Mouse (Mus musculus): ENCODE measurements around the gene Ssr2. TPM values are rescaled to one million over a fixed set of nuclear protein-coding genes. Genes with fewer than 3 reads are reported as not detected.
"Not testable (repeated sequence)": the region's sequence is repeated elsewhere in the genome, so short reads cannot be mapped to it uniquely, and the experiment has no call there.

Ssr2 gene
- total RNA-seq, 2 experiments from 2014 or later, result 80.7 to 93.3 TPM

DNA sequence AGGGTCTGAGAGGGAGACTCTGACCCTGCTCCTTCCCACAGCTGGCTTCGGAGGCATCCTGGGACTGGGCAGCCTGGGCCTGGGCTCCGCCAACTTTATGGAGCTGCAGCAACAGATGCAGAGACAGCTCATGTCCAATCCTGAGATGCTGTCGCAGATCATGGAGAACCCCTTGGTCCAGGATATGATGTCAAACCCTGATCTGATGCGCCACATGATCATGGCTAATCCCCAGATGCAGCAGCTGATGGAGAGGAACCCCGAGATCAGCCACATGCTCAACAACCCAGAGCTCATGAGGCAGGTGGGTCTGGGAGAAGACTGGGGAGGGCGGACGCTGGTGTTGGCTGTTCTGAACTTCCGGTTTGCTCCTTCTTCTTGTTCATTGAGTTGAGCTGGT lies 19.1 kb upstream of the Ssr2 start:
- intact Hi-C loops (cut with DNase I), result loop anchor here (10.0 kb wide), 1 partner anchor 618 kb away; the partner anchor contains the start of gene Scamp3

DNA sequence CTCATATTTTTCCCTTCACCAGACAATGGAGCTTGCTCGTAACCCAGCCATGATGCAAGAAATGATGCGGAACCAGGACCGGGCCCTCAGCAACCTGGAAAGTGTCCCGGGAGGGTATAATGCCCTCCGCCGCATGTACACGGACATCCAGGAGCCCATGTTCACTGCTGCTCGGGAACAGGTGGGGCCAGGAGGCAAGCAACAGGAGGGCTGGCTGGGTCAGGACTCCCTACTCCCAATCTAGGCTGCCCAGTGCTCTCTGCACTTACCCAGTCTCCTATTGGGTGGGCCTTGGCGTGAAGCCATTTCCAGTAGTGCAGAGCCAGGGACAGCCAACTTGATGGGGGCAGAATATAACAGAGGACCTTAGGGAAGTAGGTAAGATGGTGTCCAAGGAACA lies 16.1 kb upstream of the Ssr2 start:
- intact Hi-C loops (cut with DNase I), result loop anchor here (10.0 kb wide), 1 partner anchor 615 kb away; the partner anchor contains the start of gene Scamp3

More for the DNA sequence above, 19.1 kb upstream of the Ssr2 start:
- DNase-seq (ENCODE audit: low spot score), result no peak

DNA sequence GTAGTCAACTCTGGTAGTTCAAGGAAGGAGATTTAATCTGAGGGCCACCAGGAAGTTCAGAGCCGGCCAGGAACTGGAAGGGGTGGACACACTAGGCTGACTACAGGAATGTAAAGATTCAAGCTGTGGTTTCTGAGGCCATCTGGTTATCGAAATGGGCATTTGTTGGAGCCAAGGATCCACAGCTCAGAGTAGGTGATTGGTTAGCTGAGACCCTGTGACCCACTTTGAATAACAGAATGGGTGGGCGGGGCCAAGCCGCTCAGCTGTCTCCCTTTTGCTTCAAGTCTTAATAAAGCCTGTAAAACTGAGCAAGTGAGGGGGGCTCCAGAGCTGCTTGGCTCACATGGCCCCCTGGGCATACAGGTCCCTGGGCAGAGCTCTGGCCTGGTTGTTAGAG lies 13.7 kb upstream of the Ssr2 start:
- intact Hi-C loops (cut with DNase I), result no loop called here
- no peak for DNase-seq (ENCODE audit: low spot score)

More for the DNA sequence above, 16.1 kb upstream of the Ssr2 start:
- DNase-seq (ENCODE audit: low spot score), result no peak

DNA sequence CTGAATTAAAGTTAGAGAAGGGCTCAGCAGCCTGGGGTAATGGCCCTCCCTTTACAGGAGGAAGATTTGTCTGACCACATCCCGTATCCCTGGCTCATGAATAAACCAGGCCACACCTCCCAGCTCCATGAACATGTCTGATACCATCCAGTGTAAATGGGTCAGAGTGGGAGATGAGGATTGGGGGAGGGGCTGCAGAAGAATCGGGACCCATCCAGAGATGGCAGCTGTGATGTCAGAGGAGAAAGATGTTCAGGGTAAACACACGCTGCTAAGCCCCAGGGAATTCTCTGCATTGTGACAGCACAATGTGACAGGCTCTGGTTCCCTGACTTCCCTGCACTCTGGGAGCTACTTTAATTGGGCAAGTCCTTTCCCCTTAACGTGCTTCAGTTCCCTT lies 12.2 kb upstream of the Ssr2 start:
- intact Hi-C loops (cut with DNase I), result no loop called here

DNA sequence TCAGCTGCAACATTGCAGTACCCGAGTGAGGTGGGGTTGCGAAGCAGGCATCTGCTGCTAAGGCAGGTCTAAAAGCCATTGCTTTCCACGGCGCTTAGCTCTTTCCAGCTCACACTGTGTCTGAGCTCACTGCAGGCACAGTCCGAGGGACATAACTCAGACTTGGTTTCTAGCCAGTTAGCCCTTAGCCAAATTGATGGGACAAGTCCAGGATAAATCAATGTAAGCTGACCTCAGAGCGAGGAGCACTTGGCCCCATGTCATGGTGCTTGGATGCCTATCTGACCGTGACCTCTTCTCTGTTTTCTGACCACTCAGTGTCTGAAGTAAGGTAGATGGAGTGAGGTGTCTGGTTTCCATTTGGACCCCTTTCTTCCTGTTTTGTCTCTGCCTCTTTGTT lies 11.7 kb upstream of the Ssr2 start:
- intact Hi-C loops (cut with DNase I), result no loop called here
- DNase-seq (ENCODE audit: low spot score), result no peak

More for the DNA sequence above, 12.2 kb upstream of the Ssr2 start:
- no peak for DNase-seq (ENCODE audit: low spot score)

DNA sequence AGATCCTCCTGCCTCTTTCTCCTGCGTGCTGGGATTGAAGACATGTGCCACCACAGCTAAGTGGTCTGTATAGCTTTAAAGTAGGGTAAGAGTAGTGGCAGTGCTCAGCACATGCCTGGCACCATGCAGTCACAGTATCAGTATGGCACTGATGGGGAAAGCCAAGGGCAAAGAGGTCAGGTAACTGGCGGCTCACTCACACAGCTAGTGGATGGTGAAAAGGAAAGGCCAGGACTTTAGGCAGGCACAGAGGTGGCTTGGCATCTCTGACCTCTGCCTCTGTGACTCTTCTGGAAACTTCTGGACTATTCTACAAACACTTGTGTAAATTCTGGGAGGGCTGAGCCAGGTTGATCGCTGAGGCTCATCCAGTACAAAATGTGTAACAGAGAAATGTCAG lies 9.6 kb upstream of the Ssr2 start:
- DNase-seq (ENCODE audit: low spot score), result no peak
- intact Hi-C loops (cut with DNase I), result no loop called here

DNA sequence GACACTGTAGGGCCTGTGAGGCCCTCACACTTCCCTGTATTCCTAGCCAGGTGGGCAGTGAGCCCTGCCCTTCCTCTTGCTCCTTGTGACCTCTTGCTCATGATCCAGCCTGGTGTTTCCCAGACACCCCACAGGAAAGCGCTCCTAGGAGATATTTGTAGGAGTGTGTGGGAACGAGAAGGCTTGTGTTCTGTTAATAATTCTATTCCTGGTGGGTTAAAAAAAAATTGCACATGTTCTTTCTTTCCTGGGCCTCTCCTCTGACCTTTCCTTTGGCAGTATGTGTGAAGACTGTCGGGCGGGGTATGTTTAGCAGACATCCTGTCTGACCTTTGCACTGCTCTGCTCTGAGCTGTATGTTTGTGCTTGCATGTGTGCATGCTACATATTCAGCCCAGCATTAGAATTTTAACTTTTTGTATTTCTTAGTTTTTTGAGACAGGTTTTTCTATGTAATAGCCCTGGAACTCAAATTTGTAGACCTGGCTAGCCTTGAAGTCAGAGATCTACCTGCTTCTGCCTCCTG lies 9.1 kb upstream of the Ssr2 start:
- no peak for DNase-seq (ENCODE audit: low spot score)
- intact Hi-C loops (cut with DNase I), result no loop called here

DNA sequence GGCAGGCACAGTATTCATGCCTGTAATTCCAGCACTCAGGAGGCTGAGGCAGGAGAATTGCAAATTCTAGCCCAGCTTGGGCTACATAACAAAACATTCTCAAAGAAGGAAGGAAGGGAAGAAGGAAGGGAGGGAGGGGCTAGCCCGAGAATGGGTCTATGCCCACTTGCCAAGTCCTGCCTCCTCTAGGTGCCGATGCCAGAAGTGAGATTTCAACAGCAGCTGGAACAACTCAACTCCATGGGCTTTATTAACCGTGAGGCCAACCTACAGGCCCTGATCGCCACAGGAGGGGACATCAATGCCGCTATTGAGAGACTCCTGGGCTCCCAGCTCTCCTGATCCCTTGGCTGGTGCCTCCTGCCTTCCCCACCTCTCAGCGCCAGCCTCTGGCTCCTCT lies 7.8 kb upstream of the Ssr2 start:
- intact Hi-C loops (cut with DNase I), result no loop called here

DNA sequence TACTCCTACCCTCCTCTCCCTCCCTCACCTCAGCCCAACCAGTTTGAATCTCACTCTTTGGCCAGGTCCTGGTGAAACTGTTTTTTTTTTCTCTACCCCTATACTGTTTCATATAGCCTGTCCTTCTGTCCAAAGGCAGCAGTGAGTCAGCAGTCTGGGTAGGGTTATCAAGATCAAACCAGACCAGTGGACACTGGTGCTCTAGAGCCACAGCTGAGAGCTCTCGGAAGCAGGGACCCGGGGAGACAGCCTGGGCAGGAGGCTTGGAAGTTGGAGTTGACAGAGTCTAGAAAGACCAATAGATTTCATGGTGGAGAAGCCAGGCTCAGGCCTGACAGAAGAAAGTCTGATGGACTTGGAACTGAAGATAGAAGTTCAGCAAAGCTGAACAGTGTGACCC lies 7.1 kb upstream of the Ssr2 start:
- no peak for DNase-seq (ENCODE audit: low spot score)
- intact Hi-C loops (cut with DNase I), result no loop called here

More for the DNA sequence above, 7.8 kb upstream of the Ssr2 start:
- DNase-seq (ENCODE audit: low spot score), result no peak

DNA sequence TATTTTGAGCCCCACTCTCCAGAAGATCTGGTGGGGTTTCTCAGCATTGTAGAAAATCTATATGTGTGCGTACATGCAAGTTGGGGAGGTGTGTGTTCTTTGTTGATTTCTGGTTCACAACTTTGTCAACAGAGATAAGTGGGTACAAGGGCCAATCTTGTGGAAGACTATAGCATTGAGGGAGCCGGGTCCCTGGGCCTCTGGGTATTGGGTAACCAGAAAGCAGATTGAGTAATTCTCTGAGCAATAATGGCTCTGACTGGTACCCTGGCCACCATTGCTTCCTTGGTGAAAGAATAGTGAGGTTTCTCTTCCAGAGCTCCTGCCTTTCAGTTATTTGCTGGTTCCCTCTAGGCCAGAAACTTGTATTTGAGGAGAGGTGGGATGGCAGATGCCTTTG lies 6.6 kb upstream of the Ssr2 start:
- no peak for DNase-seq (ENCODE audit: low spot score)
- intact Hi-C loops (cut with DNase I), result no loop called here

DNA sequence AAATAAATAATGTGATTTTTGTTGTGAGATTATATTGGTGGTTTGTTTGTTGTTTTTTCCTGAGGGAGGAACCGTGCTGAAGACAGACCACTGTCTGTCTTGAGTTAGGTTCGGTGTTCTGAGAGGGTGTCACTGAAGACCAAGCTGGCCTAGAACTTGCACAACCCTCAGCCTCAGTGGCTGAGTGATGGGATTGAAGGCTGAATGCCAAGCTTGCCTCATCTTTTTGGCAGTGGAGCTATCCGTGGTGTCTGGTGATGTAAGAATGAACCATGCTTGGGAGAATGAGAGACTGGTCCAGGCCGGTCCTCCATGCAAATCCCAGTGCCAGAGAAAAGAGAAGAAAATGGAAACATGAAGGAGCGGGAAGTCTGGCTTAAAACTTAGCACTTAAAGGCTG lies 6.0 kb upstream of the Ssr2 start:
- intact Hi-C loops (cut with DNase I), result no loop called here
- no peak for DNase-seq (ENCODE audit: low spot score)

DNA sequence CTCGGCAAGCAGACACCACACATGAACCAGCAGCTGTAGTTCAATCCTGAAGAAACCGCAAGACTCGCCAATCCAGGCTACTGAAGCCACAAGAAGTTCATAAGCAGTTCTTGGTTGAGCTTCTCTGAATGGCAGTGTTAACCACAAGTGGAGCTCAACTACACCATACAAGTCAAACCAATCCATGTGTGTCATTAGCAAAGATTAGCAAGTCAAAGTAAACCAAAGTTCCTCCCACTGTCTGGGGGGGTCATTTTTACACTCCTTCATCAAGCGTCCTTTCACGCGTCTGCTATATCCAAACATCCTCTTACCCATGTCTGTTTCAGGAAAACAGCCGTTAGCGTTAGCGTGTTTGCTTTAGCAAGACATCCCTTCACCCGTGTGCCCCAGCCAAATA lies 5.3 kb upstream of the Ssr2 start:
- intact Hi-C loops (cut with DNase I), result no loop called here
- DNase-seq (ENCODE audit: low spot score), result no peak

DNA sequence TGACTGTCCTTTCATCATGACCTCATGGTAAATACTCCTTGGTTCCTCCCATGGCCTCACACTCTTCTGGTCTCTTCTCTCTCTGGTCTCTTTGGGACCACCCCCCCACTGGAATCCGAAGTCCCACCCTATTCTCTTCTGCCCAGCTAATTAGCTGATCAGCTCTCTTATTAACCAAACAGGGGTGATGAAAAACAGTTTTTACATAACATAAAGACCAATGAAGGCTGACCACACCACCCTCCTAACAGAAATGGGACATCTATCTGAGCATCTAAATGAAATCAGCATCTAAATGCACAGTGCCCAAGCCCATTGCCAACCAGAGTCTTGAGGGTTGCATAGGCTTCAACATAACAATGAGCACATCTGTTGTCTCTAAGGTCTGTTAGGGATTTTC lies 3.8 kb upstream of the Ssr2 start:
- intact Hi-C loops (cut with DNase I), result no loop called here
- no peak for DNase-seq (ENCODE audit: low spot score)

DNA sequence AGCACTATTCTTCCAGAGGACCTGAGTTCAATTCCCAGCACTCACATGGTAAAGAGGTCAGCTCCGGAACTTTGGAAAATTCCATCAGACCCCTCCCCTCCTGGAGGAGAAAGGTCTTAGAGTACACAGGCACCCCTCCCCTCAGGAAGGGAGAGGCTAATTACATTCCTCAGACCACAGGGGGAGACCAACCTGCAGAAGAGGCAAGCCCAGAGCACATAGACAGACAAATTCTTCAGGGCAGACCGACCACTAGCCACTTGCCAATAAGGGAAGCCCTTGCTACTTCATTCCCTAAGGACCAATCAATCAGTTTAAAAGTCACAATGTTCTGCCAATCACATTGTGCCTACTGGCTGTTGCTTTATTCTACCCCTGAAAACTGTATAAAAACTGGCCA lies 2.8 kb upstream of the Ssr2 start:
- intact Hi-C loops (cut with DNase I), result no loop called here
- no peak for DNase-seq (ENCODE audit: low spot score)

DNA sequence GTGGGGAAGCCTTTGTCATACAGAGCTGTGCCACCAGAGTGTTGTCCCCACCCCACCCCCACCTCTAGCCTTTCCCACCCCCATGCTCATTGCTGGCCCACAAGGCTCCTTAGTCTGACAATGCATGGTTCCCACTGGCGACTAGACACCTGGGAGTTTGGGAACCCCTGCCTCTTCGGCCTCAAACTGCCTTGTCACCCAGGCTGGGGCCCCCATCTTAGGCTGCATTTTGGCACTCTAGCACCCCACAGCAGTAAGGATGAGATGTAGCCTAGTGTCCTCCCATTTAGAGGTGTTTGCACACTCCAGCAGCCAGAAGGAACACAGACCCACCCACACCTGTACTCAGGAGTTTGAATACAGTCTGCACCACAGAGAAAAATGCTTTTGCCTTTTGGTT lies 1.9 kb upstream of the Ssr2 start:
- DNase-seq (ENCODE audit: low spot score), result no peak
- intact Hi-C loops (cut with DNase I), result no loop called here

DNA sequence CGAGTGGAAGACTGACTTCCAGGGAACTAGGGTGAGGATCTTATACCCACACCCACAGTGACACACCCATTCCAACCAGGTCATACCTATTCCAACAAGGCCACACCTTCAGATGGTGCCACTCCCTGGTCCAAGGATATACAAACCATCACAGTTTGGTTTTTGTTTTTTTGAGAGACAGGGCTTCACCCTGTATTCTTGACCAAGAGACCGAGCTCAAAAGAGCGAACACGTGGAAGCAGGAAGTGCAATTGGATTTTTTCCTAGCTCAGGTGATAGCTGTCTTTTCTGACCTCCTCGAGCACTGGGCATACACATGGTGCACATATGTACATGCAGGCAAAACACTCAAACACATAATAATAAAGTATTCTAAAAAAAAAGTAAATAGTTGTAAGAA lies 2.2 kb downstream of the Ssr2 start:
- intact Hi-C loops (cut with DNase I); DNase-seq (ENCODE audit: low spot score): not testable (repeated sequence)

DNA sequence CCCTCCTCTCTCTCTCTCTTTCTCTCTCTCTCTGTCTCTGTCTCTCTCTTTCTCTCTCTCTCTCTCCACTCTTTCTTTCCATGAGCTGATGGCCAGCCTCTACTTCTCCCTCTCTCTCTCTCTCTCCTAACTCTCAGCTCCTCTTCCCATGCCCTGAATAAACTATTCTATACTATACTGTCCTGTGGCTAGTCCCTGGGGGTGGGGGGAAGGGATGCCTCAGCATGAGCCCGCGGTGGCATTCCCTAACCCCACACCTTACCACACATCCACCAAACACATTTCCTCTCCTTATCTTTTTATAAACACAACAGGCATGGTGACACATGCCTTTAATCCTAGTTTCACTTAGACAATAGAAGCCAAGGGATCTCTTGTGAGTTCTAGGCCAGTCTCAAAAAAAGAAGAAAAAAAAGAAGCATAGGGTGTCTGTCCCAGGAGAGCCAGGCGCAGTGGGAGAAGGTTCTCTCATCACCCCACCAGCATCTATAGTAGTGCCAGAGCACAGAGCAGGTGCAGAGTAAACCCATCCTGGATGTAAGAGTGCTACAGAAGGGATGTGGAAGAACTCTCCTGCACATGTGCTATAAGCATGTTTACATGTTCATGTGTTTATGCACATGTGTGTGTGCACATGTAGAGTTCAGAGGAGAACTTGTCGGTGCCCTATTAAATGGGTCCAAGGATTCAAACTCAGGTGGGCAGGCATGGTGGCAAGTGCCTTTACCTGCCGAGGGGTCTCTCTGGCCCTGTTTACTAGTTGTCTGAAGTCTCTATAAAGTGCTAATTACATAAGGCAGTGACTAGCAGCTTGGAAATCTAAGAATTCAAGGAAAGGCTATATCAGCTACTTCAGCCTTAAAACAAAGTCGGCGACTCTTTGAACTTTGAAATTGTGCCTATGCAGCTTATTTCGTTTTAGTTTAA lies 3.1 kb downstream of the Ssr2 start:
- DNase-seq (ENCODE audit: low spot score), result no peak
- intact Hi-C loops (cut with DNase I), result no loop called here

DNA sequence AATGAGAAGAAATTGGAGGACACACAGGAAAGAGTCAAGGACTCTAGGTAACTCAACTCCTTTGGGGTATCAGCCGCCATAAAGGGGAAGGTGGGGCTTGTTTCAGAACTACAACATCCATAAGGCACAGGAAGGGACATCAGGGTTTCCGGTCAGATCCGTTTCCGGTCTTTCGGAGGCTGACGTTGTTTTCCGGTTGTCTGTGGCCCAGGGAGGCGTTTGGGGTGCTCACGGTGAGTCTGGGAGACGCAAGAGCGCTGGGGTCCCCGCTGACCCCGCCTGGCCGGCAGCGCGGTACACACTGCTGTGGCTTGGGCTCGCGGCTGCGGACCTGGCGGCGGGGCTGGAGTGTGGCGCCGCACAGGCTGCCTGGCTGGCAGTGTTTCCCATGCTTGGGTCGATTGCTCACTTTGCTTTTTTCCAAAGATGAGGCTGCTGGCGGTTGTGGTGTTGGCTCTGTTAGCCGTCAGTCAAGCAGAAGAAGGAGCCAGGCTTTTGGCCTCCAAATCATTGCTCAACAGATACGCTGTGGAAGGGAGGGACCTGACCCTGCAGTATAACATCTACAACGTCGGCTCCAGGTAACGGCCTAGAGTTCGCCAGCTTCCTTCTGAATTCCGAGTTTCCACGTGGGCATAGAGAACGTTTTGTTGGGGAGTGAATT lies 3.9 kb downstream of the Ssr2 start:
- intact Hi-C loops (cut with DNase I), result no loop called here

DNA sequence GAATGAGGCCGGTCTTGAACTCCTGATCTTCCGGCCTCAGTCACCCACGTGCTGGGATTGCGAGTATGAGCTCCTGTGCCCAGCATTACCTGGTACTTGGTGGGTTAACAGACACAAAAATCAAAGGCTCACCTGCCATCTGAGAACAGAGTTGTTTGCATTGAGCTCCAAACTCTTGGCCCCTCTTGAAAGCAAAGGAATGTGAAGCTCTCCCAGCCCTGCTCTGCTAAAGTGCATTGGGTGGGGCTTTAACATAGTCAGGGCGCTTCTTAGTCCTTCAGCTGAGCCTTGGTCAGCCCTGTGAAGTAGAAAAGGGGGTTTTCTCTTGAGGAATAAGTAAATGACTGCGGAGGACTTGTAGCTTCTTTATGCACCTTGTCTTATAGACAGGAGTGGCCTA lies 10.1 kb downstream of the Ssr2 start:
- no peak for DNase-seq (ENCODE audit: low spot score)
- intact Hi-C loops (cut with DNase I), result no loop called here

More for the DNA sequence above, 3.9 kb downstream of the Ssr2 start:
- peak; percentile 67 for DNase-seq (ENCODE audit: low spot score)

DNA sequence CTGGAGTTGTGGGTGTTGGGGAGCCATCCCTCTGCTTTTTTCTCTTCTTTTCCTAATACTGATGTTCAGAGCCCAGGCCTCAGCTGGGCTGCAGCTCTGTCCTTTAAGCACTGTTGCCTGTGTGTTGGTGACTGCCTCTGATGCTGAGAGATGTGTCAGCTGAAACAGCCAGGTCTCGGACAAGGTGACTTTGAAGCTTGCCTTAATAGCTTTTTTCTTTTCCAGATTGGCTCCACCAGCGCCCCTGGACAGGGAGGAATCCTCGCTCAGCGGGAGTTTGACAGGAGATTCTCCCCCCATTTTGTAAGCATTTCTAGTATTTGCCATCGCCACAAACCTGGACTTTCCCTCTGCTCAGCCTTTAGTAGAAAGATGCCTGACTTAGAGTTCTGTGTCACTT lies 11.0 kb downstream of the Ssr2 start:
- intact Hi-C loops (cut with DNase I), result no loop called here
- no peak for DNase-seq (ENCODE audit: low spot score)

DNA sequence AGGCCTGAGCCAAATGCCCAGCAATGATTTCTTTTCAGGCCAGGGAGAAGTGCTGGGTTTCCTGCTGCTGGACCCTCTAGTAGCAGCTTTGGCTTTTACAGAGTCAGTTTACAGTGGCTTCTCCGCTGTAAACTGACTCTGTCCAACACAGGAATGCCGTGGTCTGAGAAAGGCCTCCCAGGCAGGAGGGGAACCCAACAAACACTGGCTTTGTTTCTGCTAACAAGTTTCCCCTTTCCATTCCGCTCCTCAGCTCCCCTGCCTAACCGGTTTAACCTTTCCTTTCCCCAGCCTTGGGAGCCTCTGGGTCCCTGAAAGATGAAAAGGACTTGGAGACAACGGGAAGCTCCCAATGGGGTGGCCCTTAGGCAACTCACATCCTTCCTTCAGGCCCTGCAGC lies 14.6 kb downstream of the Ssr2 start:
- intact Hi-C loops (cut with DNase I), result no loop called here

More for the DNA sequence above, 14.6 kb downstream of the Ssr2 start:
- DNase-seq (ENCODE audit: low spot score), result no peak

Data from heart, postnatal 25 days (tissue).